Mouse (Mus musculus): ENCODE measurements around the gene Zfp37.
"Not testable (repeated sequence)": the region's sequence is repeated elsewhere in the genome, so short reads cannot be mapped to it uniquely, and the experiment has no call there.

Zfp37 gene

DNA sequence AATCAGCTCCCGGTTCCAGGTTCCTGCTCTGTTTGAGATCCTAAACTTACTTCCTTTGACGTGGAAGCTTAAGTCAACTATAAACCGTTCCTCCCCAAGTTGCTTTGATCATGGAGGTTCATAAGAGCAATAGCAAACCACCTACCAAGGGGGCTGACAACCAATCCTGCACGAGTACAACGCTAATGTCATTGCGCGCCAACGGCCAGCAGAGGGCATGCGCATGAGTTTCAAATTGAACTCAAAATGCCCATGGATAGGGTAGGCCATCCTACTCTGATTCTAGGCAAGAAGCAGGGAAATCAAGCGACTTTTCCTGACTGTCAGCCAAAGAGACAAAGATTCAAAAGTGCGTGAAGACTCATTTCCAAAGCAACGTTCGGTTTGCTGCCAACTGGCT, at the start of gene Zfp37:
Gene Zfp37 (minus strand): TSS at position 279 of the 400 bp plus-strand sequence.
- DNase-seq = peak; percentile 20

DNA sequence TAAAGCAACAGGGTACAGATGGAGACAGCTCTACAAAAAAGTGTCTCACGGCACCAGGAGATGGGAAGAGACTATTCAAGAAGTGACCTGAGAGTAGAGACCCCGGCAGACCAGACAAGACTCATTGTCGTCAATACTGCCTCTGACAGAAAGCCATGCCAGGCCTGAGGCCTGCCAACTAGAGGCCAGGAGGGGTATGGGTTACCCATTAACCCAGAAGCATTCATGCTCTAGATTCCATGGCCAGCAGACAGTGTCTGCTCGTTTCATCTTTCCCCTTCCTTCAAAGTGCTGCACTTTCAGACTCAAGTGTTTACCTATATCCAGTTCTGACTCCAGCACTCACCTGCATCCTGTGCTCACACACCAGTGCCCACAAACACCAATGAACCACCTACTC, 47.2 kb upstream of the Zfp37 start:
- peak; percentile 34 for DNase-seq

DNA sequence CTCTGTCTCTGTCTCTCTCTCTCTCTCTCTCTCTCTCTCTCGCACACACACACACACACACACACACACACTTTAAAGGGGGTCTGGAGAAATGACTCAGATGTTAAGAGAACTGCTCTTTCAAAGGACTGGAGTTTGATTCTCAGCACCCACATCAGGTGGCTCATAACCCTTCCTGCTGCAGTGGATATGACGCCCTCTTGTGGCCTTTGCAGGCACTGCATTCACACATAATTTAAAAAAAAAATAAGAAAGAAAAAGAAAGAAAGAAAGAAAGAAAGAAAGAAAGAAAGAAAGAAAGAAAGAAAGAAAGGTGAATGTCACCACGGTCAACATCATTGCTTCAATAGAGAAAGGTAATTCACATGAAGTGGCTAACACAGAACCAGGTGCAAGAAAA, 46.4 kb upstream of the Zfp37 start:
- DNase-seq = no peak

DNA sequence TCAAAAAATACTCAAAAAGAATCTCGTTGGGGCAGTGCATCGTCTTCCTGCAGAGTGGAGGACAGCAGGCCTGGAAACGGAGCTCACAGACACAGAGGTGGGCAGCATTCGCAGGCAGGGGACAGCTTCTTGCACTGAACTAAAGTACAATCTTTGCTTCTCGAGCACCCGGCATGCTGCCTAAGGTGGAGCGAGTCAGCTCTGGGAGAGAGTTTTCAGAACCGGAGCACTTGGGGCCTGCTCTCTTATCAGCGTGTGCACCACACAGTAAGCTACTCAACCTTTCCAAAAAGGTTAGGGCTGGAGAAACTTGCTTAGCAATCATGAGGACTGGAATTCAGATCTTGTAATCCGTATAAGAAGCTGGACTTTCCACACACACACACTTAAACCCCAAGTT, 45.8 kb upstream of the Zfp37 start:
- DNase-seq = no peak

DNA sequence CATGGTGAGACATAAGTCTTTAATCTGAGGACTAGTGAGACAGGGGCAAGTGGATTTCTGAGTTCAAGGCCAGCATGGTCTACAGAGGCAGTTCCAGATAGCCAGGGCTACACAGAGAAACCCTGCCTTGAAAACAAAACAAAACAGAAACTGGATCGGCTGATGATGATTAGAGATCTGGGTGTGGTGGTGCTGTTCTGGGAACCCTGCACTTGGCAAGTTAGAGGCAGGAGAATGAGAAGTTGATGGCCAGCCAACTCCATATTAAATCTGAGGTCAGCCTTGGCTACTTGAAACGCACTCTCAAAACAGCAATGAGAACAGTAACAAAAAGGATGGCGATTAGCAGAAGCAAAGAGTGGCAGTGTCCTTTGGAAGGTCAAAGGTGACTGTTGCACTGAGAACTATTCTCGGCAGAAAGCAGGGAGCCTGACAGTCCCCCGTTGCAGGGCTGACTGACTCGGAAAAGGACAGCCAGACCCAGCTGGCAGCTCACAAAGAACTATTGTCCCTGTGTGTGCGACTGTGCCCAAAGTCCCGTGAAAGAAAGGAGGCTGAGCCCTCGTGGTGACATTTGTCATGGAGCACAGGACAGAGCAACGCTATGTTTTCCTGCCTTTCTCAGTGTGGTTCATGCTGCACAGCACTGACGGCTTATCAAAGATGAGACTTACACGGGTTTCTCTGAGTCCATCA, 44.1 kb upstream of the Zfp37 start:
- DNase-seq = no peak

DNA sequence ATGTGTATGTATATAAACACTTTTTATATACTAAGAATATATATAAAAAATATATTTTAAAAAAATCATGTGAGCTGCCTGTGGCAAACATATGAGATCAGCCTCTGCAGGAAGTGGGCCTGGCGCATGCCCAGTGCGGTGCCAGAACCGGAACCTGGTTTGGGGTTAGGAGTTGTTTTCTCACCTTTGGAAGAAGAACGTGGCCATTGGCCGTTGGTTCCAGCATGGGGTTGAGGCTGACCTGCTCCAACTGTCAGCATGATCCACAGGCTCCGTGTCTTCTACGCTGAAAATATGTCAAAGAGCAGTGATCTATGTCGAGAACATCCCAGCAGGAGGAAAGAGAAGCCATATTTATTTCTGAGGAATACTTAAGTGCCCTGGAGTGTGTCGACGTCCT, 43.1 kb upstream of the Zfp37 start:
- DNase-seq = no peak

DNA sequence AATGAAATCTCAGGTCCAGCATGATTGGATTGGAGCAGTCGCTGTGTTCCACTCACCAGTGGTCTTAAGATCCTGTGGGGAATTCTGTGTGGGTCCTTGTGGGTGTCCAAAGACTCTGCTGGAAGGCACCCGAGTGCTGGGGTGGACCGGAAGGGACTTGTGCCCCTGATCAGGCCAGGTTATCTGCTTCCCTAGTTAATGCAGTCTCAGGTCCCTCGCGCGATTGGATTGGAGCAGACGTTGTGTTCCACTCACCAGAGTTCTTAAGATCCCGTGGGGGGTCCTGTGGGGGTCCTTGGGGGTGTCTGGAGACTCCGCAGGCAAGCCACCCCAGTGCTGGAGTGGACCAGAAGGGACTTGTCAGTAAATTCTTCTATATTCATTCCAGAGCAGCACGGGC, 41.8 kb upstream of the Zfp37 start:
- DNase-seq = no peak

DNA sequence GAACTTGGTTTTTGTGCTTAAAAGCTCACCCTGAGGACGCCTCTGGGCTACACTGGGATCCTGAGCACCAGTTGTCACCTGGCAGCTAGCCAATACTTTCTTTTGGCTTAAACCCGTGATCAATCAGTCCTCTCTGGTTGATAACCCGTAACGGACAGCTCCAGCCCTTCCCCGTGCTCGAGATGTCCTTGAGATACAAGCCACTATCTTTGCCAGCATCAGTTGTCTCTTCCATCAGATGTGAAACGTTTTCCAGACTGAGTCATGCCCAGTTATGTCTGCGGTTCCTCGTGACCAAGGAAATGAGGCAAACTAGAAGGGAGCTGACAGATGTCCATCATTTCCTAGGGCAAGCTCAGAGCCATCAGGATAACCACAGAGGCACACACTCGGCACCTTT, 36.3 kb upstream of the Zfp37 start:
- no peak for DNase-seq

DNA sequence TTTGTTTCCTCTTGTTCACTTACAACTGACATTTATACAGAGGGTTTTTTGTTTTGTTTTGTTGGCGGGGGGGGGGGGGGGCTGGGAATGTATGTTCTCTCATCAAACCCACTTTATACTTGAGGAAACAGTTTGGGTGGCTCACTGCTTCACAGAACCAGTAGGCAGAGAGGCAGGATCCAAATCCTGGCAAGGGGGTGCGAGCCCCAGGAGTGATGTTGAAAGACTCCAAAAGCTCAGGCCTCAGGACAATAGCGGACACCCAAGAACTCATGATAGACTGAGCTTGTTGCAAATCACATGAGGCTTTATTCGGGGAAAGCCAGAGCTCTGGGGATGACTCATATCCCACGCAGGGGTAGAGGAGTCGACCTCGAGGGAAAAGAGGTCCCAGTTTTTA, 35.2 kb upstream of the Zfp37 start:
- DNase-seq = not testable (repeated sequence)

DNA sequence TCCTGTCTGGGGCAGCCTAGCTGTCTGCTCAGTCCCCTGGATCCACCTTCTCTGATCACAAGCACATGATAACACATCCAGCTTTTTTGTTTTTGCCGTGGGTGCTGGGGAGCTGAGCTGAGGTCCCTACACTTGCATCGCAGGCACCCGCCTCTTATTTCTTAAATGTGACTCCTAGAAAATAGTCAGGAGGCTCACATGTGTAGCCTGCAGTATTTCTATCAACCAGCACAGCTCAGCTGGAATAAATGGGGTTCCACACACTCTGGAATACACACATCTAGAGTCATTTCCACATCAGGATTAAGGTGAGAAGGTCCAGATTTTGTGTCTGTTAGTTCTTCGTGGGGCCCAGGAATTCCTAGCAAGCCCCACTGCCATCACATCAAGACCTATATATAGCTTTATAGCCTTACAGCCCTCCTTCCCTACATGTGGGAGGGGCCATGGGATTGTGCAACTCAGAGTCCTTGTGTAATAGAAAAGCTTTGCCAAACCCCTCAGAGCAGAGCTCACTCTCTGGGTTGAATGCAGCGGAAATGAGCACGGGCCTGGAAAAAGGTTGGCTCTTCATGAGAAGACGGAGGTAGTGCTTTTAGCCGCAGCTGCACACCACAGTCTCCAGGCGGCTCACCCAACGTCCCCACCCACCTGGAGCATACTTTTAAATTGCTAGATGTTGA, 34.4 kb upstream of the Zfp37 start:
- DNase-seq = no peak

DNA sequence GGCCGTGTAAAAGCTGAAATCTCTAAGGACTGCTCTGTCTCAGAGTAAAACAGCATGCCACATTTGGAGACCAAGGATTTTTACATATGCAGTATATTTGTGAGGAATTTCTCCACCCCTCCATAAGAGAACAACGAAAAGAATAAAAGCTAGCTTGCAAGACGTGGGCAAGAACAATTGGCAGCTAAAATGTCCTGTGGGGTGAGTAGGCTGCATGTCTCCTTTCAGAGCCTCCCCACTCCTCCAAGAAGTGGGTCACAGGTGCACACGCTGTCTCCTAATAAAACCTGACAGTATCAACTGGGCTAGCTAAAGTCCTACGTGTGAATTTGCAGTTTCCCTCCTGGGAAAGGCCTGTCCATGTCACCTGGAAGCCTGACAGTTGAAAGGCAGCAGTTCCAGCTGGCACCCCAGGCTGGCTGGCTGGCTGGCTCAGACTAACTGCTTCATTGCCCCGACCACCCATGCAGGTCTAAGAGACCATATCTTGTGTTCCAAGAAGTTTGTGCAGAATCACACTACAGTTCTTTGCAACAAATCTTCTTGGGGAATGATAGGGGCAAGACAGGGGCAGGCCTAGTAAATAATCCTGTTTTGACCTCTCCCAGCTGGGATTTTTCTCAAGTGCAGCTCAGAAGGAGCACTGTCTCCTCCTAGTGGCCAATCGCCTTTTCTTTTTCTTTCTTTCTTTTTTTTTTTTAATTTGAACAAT, 32.4 kb upstream of the Zfp37 start:
- peak; percentile 52 for DNase-seq

DNA sequence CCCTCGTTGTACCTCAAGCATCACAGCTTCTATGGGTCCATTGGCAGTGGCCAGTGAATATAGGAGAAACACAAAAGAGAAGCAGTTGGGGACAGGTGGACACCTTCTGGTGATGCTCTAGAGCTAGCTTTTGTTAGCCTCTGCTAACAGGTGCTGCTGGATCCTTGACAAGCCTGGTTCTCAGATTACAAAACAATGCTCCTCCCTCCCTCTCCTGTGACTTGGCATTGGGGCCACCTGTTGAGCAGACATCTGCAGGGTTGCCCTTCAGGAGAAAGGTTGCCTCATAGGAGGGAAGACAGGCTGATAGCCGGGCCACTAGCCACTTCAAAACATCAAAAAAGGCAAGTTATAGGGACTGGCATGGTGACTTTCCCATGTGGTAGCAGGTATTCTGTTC, 31.4 kb upstream of the Zfp37 start, which contains the start of gene Slc31a2:
Gene Slc31a2 (plus strand): TSS at position 287 of the 400 bp plus-strand sequence.
- DNase-seq = no peak

DNA sequence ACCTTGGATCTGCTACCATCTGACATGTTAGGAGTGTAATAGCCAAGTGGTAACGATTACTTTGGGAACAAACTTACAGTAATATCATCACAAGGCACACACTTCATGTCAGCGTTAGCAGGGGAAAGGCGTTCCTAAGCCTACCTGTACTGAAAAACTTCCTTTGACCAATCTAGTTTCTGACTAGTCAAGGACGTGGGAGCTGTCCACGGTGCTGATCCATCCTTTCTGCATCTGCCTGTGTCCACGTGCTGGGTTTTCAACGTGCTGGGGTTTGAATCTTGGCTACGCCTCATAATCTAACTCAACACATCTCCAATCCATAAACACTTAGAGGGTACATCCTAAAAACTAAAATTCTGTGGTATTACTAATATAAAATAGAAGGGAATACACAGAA, 26.1 kb upstream of the Zfp37 start:
- peak; percentile 86 for DNase-seq

DNA sequence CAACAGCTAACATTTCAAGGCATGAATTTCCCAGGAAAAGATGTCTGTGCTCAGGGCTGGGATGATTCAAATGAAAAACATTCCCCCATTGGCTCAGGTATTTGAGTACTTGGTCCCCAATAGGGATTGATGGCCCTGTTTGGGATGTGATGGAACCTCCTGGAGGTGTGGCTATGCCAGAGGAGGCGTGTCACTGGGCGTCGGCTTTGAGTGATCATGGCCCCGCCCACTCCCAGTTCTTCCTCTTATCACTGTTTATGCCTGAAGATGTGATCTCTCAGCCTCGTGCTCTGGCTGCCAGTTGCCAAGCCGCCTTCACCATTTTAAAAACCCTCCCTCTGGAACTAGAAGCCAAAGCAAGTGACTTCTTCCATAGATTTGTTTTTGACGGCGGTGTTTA, 23.7 kb upstream of the Zfp37 start:
- no peak for DNase-seq

DNA sequence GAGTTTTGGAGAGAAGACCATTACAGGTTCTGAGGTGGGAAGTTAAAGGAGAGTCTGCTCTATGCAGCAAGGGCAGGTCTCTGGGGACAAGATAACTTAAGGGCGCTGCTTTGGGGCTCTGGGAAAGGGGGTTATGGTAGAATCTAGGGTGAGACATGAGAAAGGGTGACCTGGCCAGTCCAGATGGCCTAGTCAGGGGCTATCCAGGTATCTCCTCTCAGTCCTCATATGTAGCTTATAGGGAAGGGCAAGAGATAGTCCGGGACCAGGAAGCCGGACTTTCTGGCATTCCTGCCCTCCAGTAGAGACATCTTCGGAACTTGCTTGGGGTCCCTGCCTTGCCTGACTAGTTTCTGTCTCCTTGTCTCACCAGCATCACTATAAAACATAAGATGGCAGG, 20.9 kb upstream of the Zfp37 start:
- DNase-seq = no peak

DNA sequence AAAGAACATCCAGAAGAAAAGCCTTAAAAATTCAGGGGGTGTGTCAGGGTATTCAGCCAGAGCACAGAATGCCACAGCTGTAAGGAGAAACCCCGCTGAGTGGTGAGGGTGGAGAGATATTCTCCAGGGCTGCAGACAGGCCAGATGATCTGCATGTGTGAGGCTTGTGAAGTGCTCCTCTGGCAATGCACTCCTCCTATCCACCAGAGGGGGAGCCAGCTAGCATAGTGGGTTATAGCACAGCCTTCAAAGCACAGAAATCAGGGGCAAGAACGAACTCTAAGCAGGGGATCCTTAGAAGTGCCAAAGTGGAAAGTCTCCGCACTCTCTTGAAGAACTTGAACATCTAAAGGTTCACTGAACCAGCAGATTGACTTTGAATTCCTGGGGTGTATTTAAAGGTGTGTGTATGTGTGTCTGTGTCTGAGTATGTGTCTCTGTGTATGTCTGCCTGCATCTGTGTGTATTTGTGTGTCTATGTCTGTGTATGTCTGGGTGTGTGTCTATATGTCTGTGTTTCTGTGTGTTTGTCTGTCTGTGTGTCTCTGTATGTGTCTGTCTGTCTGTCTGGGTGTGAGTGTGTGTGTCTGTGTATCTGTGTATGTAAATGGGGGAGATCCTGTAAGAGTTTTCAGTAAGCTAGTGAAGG, 20.2 kb upstream of the Zfp37 start:
- no peak for DNase-seq

DNA sequence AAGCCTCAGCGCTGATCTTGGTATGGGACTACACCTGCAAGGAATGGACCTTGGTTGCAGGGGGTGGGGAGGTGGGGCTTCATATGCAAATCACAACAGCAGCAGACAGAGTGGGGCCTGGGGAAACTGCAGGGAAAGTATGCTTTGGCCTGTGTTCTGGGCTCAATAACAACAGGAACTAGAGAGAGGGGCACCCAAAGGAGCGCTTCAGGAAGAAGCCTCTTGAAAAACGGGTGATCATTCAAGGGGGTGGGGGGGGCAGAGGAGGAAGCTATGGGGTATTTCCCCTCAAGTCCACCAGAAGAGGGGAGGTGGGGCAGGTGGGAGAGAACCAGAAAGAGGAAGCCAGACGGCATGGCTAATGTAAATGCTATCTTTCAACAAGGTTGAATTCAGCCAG, 17.5 kb upstream of the Zfp37 start:
- DNase-seq = no peak

DNA sequence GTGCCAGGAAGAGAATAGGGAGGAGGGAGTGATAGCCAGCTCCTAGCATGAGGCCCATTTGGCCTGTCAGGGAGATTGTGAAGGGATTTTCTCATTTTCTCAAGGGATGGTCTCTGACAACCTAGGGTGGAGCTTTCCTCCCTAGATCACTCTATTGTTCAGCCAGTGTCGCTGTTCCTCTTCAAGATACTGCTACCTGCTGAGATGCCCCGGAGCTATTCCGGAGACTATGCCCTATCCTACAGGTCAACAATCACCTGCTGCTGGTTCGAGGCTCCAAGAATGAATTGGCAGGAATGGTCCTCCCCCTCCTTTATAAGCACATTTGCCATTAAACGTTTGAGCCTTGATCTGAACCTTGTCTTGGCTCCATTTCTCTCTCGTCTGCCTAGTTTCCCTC, 9.7 kb upstream of the Zfp37 start:
- no peak for DNase-seq

DNA sequence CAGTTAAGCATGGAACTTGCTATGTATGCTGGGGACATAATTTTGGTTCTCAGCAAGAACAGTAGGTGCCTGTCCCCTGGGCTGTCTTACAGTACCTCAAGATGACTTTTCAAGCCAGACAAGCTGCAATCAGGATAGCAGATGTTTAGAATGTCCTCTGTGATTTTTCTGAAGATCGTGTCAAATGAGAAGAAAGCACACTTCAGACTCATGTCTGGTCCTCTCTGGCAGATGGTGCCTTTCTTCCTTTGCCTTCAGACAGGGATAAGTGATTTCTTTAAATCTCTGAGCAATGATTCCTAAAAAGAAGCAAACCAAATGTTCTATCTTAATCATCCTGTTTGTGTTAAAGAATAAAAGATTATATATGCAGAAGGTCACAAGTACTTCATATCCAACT, 694 bp downstream of the Zfp37 start:
- DNase-seq = no peak

DNA sequence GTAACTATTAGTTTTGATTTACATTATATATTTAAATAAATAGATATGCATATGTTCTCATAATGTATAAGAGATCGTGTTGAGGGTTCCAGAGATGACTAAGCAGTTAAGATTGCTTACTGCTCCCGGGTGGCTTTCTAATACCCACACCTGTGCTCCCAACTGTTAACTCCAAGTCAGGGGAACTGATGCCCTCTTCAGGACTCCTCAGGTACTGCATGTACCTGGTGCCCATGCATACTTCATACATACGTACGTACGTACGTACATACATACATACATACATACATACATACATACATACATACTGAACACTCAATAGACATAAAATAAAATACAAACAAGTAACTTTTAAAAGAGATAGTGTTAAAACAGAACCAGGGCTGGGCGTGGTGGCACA, 1.4 kb downstream of the Zfp37 start:
- DNase-seq = peak; percentile 15

DNA sequence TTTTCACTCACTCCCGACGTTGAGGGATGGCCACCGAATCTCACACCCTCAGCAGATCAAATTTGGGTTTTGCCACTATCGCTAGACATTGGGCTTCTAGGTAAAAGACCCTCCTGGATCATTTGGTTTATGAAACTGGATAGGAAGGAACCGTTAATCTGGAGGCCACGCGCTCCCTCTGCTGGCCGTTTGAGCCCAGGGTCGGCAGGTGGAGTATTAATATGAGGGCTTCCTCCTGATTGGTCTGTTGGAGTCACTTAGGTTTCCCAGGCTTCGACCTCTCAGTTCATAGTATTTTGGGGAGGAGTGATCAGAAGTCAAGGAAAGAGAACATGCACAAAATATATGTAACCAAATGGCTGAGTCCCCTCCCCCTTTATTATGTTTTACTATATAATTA, 2.5 kb downstream of the Zfp37 start:
- peak; percentile 67 for DNase-seq

DNA sequence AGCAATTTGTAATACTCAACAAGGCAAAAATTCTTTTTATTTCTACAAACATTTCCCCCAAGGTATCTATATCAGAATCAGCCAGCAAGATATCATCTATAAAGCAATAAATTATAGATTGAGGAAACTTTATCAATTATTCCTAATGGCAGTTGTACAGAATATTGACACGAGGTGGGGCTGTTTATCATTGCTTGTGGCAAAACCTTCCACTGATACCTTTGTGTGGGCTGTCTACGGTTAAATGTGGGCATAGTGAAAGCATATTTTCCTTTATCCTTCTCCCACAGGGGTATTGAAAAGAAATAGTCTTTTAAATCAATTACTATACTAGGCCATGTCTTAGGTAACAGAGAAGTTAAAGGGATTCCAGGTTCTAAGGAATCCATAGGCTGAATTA, 17.4 kb downstream of the Zfp37 start:
- DNase-seq = no peak

DNA sequence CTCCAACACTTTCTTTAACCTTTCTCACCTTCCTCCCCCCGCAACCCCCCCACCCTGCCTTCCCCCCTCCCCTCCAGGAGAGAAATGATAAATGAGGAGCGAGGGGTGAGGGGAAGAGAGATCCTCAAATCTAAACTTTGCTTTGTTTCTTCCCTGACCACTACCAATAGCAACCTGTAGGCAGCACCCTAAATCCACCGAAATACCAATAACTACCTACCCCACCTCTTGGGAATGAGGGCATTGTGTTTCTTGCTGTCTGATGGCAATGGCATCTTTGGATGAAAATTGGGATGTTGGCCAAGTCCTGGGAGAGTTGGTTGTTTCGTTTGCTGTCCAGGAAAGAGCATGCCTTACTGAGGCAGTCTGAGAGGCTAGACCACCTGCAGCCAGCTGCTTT, 20.8 kb downstream of the Zfp37 start:
- no peak for DNase-seq

Data from kidney, postnatal 10 days (tissue).